Mouse (Mus musculus): ENCODE data around the gene Hip1.

Gene Hip1

DNA sequence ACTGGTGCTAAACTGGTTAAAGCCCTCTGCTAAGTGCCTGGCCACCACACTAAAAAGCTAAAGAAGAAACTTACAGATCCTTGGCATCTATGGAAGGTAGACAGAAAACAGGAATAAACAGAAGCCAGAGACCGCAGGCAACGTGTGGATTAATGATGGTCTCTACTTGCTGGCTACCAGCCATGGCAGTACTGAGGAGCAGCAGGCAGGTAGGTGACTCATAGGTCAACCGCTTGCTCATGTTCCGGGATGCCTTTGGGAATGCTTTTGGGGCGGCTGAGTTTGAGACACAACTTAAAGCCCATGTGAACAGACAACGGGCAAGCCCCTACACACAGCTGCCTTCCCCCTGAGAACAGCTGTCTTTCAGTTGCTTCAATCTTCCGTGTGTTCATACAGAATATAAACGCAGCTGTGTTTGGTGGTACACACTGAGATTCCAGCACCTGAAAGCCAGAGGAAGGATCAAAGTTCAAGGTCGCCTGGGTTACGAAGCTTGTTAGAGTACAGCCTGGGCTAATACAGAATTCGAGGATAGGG lies 13.5 kb downstream of the Hip1 start:
- DNase-seq (ENCODE audit: low spot score in 2 of 2) = no peak

DNA sequence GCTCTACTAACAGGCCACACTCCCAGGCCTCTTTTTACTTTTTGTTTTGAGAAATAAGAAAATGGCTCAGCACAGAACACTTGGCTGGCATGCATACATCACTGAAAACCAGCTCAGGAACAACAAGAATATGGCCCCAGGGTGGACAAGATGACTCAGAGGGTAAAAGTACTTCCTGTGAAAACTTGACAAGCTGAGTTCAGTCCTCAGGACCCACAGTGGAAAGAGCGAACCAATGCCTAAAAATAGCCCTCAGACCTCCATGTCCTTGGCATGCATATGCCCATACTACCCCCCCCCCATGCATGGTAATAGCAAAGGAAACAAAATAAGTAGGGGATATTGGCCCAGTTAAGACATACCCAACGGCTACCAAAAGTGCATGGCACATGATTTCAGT lies 15.0 kb downstream of the Hip1 start:
- DNase-seq (ENCODE audit: low spot score in 2 of 2) = no peak

DNA sequence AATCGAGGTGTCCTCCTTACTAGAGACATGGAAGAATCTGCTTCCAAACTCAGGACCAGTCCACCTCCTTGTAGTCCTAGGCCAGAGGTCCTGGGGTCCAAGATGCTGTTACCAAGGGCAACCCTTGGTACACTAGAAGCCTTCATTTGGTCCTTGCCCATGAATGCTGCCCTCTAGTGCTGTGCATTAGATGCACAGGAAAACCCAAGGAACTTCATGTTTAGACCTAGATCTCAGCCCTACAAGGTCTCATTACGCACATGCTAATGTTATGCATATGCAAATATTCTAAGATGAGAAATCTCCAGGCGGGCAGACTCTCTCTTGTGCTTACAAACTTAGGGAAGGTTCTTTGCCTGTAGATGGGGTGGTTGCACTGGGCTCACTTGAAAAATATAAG lies 15.6 kb downstream of the Hip1 start:
- DNase-seq (ENCODE audit: low spot score in 2 of 2) = no peak

DNA sequence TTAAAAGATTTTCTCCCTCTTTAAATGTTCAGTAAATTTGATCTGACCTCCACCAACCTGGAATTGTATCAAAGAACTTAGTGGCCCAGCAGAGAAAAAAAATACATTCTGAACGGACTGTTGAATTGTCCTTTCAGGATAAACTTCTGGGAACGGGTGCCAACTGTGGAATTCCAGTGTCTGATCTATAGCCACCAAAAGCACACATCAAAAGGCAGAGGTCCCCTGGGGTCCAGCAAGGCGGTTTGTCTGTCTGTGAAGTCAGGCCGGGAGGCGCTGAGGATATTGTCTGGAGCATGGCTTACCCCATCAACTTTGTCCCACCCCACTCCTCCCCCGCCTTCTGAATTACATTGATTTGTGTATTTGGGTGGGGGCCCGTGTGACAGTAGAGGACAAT lies 16.9 kb downstream of the Hip1 start:
- no peak for DNase-seq (ENCODE audit: low spot score in 2 of 2)

DNA sequence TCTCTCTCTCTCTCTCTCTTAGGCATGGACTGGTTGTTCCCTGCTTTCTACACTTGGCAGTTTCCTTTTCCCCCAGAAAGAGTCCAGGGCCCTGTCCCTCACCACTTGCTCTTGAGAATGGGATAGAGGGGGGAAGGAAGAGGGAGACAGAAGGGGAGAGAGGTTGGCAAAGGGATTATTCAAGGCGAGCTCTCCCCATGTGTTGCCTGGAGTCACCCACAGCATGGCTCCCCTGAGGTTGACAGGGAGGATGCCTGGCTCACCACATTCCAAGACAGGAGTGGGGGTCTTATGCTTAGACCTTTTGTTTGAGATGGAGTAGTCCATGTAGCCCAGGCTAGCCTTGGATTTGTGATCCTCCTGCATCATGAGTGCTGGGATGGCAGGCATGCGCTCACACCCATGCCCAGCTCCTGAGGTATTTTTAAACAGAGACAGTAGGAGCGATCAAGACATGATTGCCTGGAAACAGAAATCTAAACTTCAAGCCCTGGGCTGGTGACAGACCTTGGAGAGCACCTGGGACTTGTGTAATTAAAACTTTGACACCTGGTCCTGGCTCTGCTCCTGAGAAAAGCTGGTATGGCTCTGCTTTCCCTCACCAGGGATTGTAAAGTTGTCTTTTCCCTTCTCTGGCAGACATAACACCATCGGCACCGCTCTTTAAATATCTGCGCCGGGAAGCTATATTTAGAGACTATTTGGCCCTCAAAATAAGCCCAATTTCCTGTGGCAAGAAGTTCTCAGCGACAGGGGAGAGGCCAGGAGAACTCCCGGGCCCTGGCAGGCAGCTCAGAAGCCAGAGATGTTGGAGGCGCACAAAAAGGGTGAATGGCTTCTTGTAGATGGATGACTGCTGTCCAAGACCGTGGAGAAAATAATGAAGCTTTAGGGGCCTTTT lies 20.0 kb downstream of the Hip1 start:
- no peak for DNase-seq (ENCODE audit: low spot score in 2 of 2)

DNA sequence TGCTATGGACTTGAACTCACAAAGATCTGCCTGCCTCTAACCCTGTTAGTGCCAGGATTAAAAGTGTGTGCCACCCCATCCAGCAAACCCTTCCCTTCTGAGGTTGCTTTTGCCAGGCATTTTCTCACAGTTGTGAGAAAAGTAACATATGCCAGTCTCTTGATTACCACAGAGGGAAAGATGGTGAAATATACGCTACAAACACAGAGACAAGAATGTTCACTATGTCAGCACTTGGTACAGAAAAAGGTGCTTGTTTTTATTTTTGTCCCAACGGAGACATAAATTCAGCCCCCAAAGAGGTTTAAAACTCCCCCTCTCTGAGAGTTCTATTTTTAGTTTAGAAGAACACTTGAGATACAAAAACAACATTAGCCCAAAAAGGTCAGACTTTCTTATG lies 20.8 kb downstream of the Hip1 start:
- no peak for DNase-seq (ENCODE audit: low spot score in 2 of 2)

DNA sequence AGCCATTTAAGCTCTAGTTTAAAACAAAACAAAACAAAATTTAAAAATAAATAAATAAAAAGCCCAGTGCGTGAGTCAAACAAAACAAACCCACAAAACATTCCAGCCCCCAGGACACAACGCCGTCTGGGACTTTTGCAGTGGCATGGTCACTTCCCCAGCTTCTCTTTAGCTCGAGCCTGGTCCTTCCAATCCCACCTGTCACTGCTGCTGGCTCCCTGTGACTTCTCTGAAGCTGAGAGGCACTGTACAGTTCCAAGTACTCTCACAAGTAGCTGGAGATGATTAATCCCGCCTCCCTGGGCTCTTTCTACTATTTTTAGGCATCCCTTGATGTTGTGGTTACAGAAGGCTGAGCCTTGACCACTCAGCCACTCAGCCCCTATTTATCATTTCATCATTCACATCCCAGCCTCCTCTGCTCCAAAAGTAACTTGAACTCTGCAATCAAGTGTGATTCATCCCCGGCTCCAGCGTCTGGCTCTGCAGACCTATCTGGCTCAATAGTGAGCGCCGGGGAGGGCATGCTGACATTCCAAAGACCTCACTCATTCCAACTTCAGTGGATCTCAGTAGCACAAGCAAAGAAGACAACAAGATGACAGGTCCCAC lies 22.7 kb downstream of the Hip1 start:
- no peak for DNase-seq (ENCODE audit: low spot score in 2 of 2)

DNA sequence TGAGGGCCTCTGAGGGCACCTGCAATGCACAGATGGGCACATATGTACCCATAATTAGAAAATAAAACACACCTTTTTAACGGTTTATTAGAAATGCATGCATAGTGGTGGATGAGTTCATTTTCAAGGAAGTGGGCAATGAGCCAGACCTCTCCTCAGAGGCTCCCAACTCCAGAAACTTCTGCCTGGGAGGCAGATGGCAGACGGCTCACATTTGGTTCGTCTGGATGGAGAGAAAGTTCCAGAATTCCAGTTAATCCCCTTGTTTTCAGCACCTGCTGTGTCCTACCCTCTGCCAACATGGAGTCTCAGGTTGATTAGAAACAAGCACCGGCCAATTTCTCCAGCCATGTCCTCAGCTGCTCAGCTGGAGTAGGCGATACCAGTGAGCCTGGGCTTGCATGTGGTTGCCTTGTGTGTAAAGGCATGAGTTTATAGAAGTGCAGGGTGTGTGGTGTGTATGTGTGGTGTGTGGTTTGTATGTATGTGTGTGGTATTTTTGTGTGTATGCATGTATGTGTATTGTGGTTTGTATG lies 27.5 kb downstream of the Hip1 start:
- no peak for DNase-seq (ENCODE audit: low spot score in 2 of 2)

DNA sequence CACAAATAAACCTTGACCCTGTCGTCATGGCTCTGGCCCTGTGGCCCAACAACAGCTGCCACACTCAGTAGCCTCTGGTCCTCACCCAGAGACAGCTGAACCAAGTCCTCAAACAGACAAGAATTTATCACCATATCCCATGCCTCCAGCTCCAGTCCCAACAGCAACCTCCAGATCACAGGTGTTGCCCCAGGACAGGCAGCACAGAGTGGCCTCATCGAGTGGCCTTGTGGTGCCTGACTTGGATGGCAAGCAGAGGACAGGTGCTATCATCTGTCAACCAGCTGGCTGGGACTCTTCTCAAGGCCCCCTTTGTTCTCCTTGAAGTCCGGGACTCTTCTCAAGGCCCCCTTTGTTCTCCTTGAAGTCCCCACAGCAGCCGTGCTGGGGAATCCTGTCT lies 31.8 kb downstream of the Hip1 start:
- DNase-seq (ENCODE audit: low spot score in 2 of 2) = no peak

DNA sequence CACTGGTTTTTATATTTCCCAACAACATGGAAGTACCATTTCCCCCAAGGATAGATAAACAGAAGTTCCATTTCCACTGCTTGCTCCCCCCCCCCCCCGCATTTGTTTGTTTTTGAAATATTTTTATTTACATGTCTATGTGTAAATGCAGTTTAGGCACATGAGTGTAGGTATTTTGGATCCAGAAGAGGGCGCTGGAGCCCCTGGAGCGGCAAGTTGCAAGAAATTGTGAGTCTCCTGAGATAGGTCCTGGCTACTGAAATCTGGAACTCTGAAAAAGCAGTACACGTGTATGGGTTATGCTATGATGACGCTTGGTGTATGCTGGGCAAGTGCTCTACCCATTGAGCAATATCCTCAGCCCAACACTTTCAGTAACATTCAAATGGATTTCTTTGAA lies 33.8 kb downstream of the Hip1 start:
- DNase-seq (ENCODE audit: low spot score in 2 of 2) = no peak

DNA sequence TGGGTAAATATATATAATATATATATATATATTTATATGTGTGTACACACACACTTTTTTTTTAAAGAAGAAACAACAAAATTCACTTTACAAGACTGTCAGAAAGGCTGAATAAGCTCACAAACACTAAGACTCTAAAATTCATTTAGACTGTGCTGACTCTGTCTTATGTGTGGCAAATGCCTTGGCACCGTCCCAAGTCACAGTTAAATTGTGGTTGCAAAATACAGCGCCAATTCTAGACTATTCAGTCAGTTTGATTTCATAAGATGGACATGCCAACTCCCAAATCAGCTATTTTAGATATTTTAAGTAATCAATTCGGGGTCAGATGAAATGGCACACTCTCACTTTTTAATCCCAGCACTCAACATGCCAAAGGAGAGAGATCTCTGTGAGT lies 36.6 kb downstream of the Hip1 start:
- DNase-seq (ENCODE audit: low spot score in 2 of 2) = no peak

DNA sequence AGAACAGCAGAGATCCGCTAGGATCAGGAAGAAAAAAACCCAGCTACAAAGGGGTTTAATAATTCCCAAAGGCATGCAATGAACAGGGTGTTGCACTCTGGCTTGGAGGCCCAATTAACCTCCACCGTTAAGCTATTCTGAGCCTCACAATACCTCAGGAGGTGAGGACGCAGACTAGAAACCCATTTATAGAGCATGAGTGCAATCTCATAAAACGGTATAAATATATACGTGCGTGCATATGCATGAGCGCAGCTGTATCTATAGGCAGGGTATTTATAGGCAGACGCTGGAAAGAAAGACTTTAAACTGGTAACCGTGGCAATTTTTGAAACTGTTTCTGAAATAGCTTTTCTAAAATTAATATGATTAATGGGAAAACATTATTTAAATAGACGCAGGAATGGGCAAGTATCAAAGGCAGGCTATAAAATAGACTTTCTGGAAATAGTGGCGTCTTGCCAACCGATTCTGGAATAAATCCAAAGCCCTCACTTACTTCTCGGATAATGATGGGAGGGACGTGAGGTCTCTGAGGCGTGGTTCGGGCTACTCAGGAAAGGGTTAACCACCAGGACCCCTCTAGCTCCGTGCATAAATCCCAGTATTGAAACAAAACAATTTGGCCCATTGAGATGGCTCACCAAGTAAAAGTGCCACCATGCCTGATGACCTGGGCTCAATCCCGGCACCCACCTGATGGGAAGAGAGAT lies 37.2 kb downstream of the Hip1 start:
- DNase-seq (ENCODE audit: low spot score in 2 of 2) = no peak

DNA sequence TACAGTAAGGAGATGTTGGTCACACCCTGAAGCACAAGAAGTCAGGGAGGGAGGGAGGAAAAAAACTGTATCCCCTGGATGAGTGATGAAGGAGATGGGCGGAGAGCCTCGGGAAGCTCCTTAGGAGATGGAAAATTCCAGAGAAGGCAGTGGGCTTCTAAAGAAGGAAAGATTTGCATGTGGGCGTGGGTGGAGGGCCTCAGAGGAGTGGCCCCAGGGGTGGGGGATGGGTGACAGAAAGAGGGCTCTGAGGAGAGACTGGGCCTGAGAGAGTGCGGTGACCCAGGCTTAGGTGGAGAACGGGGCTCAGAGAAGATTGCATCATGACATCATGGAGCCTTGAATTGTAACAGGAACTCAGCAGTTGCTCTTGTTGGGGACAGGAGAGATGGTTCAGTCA lies 39.5 kb downstream of the Hip1 start:
- no peak for DNase-seq (ENCODE audit: low spot score in 2 of 2)

DNA sequence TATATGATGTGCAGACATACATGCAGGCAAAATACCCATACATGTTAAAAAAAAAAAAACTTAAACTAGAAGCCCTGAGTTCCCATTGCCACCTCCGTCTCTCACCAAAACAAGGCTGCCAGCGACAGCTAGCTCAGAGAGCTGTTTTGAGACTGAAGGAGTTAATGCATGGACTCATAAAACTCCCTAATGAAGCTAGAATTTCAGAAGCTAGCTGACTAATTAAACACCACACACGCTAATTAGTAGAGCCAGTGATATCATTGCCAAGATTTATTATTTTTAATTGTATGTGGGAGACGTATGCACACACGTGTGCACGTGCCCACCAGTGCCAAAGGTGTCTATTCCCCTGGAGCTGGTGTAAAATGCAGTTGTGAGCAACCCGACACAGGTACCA lies 42.0 kb downstream of the Hip1 start:
- no peak for DNase-seq (ENCODE audit: low spot score in 2 of 2)

DNA sequence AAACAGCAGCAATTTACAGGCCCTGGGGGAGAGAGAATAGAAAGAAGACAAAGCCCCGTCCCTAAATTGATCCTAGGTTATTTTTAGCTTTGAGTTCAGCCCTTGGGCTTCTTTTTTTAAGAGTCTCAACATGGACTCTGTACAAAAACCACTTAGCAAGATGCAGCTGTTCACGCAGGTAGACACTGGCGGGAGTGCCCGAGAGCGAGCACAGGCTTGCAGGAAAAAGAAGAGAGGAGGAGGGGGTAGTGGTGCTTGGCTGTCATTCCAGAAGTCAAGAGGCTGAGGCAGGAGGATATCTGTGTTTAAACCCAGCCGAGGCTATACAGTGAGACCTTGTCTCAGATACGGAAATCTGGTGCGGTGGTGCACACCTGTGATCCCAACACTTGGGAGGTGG lies 42.9 kb downstream of the Hip1 start:
- DNase-seq (ENCODE audit: low spot score in 2 of 2) = no peak

DNA sequence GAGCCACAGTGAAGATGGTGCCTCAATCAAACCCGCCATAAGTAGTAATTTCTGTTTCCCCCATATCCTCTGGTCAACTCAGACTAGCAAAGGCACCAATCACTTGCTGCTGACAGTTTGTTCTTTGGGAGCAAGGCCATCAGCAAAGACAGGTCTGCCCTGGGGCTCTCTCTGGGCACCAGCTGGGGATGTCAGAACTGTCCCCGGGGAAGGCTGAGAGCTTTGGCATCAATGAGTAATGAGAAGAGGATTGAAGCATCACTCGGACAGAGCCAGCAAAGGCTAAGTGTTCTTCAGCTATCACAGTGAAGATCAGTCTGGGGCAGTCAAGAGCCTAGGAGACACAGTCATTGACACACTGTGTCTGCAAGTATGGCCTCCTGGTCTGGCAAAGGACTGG lies 46.0 kb downstream of the Hip1 start:
- no peak for DNase-seq (ENCODE audit: low spot score in 2 of 2)

DNA sequence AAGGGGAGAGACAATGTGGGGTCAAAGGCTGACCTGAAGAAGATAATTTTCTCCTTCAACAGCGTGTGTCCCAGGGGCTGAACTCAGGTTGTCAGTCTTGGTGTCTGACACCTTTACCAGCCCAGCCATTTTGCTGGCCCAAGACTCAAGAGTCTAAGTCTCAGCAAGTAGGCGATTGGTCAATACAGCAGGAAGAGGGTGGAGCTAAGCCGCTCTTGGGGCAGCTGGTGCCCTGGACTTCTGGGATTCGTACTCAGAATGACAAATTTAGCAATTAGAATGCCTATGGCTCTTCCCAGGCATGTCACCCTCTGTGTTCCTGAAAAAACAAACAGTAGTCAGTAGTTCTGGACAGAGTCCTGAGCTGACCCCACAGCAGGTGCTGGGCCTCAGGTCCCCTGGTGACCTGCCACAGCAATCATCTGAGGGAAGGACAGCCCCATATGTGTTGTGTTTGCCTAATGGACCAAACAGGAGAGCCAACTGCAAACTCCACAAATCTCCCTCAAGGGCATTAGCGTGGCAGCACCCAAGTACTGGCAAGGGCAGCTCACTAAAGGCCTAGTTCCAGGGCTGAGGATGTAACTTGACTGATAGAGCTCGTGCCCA lies 47.5 kb downstream of the Hip1 start:
- no peak for DNase-seq (ENCODE audit: low spot score in 2 of 2)

DNA sequence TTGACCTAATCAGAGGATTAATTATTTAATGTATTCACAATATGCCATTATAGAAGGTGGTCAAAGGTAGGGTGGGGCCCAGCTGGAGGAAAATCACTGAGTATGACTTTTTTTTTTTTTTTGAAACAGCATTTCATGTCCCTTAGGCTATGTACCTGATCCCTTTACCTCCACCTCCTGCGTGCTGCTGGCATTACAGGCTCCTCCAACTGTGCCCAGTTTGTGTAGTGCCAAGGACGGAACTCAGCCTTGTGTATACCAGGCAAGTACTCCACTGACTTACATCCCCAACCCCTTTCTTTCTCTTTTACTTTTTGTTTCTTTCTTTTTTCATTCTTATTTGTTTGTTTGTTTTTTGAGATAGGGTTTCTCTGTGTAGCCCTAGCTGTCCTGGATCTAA lies 48.4 kb downstream of the Hip1 start:
- DNase-seq (ENCODE audit: low spot score in 2 of 2) = no peak

DNA sequence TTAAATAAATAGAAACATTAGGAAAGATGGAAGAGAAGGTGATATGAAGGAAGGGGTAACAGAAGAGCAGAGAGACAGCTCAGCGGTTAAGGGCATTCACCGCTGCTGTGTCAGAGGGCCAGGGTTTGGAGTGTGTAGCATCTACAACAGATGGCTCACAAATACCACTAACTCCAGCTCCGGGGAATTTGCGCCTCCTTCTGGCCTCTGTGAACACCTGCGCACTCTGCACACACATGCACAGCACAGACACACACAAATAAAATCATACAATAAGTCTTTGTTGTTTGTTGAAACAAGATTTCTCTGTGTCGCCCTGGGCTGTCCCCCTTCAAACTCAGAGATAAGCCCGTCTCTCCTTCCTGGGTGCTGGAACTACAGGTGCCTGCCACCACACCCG lies 49.4 kb downstream of the Hip1 start:
- no peak for DNase-seq (ENCODE audit: low spot score in 2 of 2)

DNA sequence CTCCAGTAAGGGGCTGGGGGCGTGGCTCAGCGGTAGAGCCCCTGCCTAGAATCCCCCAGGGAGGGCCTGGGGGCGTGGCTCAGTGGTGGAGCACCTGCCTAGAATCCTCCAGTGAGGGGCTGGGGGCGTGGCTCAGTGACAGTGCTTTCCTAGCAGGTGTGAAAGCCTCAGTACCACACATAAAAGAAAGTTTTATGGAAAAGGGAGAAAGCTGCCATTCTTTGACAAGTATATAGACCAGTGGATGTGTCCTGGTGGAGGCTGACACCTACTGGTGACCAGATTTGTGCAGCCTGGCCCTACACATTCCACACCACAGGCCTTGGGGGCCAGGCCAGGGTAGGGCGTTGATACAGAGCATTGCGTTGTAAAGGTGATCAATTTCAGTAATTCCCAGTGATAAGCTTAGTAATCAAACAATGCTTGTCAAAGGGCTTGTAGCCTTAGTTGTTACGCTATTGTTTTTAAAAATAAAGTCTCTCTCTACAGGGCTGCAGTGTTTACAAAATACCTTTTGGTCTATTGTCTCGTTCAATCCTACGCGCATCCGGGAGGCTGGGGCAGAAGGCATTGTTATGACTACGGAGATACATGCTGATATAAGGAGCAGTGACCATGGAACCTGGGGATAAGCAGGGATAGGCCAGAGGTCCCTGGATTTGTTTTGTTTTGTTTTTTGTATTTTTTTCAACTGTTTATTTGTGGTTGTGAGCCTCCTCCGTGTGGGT lies 50.6 kb downstream of the Hip1 start:
- DNase-seq (ENCODE audit: low spot score in 2 of 2) = no peak

DNA sequence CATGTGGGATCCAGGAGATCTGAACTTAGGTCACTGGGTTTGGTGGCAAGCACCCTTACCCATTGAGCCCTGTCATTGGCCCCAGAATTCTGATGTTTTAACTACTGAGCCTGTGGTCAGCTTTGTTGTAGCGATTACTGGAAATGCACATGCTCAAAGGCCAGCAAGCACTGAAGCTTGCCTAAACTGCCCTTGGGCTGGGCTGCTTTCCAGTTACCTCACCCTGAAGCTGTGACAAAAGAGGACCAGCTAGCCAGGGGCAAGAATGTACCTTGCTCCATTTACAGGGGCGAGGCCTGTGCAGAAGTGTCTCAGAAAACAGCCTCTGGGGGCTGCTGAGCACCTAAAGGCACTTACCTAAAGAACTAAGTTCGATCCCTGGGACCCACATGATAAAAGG lies 51.8 kb downstream of the Hip1 start:
- DNase-seq (ENCODE audit: low spot score in 2 of 2) = no peak
